Mouse (Mus musculus) frontal cortex, postnatal 10 days (tissue): ENCODE results near the gene Cldn14.
"Not testable (repeated sequence)": the region's sequence is repeated elsewhere in the genome, so short reads cannot be mapped to it uniquely, and the experiment has no call there.

ENCODE experiments used
- DNase-seq, 2 experiments: peaks; one replicate each; pipeline ENCODE4 v3.0.0; 2022; ENCODE audit warnings: low spot score in 2 of 2, mixed read lengths in 1 of 2

The Cldn14 gene

GRCm38 (mm10) chr16:94008737-94009136, at the start of gene Cldn14:
Cldn14 (minus strand) TSS chr16:94008837.
- no peak for DNase-seq

- no peak for DNase-seq
These were observed 46.9 kb upstream of the Cldn14 start for GRCm38 (mm10) chr16:94055576-94055975.

GRCm38 (mm10) chr16:94055176-94055575, 46.5 kb upstream of the Cldn14 start:
- no peak for DNase-seq

- DNase-seq: no peak
These were observed 41.7 kb upstream of the Cldn14 start for GRCm38 (mm10) chr16:94050368-94050767.

- no peak for DNase-seq
These were observed 36.4 kb upstream of the Cldn14 start for GRCm38 (mm10) chr16:94044996-94045395.

- DNase-seq: no peak
These were observed 35.2 kb upstream of the Cldn14 start for GRCm38 (mm10) chr16:94043797-94044196.

GRCm38 (mm10) chr16:94041065-94041712, 32.6 kb upstream of the Cldn14 start:
- DNase-seq: no peak

- DNase-seq: no peak
These were observed 31.8 kb upstream of the Cldn14 start for GRCm38 (mm10) chr16:94040485-94040884.

- no peak for DNase-seq
These were observed 30.3 kb upstream of the Cldn14 start for GRCm38 (mm10) chr16:94038986-94039341.

GRCm38 (mm10) chr16:94038272-94038985, 29.8 kb upstream of the Cldn14 start:
- peak; percentile 18 to 36 for DNase-seq

GRCm38 (mm10) chr16:94037280-94037679, 28.6 kb upstream of the Cldn14 start:
- DNase-seq: no peak

GRCm38 (mm10) chr16:94034152-94034551, 25.5 kb upstream of the Cldn14 start:
- DNase-seq: no peak

- no peak for DNase-seq
These were observed 23.6 kb upstream of the Cldn14 start for GRCm38 (mm10) chr16:94032270-94032669.

- no peak for DNase-seq
These were observed 15.0 kb upstream of the Cldn14 start for GRCm38 (mm10) chr16:94023352-94024280.

GRCm38 (mm10) chr16:94019725-94020124, 11.1 kb upstream of the Cldn14 start:
- DNase-seq: not testable (repeated sequence)

- DNase-seq: no peak
These were observed 9.3 kb upstream of the Cldn14 start for GRCm38 (mm10) chr16:94017953-94018352.

- no peak for DNase-seq
These were observed 6.0 kb upstream of the Cldn14 start for GRCm38 (mm10) chr16:94014489-94015096.

GRCm38 (mm10) chr16:94013328-94014086, 4.9 kb upstream of the Cldn14 start:
- DNase-seq: not testable (repeated sequence)

GRCm38 (mm10) chr16:94011224-94011623, 2.6 kb upstream of the Cldn14 start:
- peak in 1 of 2 experiments; percentile 12 for DNase-seq

GRCm38 (mm10) chr16:94010633-94011032, 2.0 kb upstream of the Cldn14 start:
- DNase-seq: no peak

GRCm38 (mm10) chr16:94010156-94010555, 1.5 kb upstream of the Cldn14 start:
- no peak for DNase-seq
